Mouse (Mus musculus) embryonic facial prominence, embryonic 11.5 days (tissue): ENCODE data around the gene Akr1c12. TPM values are rescaled to one million over a fixed set of nuclear protein-coding genes. Genes with fewer than 3 reads are reported as not detected.
A peak's percentile ranks its signal among the peaks of the same experiment; 100 is the strongest.
"Not testable (repeated sequence)": the region's sequence is repeated elsewhere in the genome, so short reads cannot be mapped to it uniquely, and the experiment has no call there.

Source experiments
- ATAC-seq: fragments of 200-750 bp; cut with Nextera tagmentation; replicated peaks from 2 replicates; pipeline ENCODE4 v1.8.0; 2017; ENCODE audit warnings: low read depth; ENCODE audit not compliant: insufficient number of reproducible peaks, low FRiP score, low TSS enrichment
- DNase-seq: peaks from one replicate; pipeline ENCODE4 v3.0.0-alpha.2; 2015; ENCODE audit warnings: low spot score
- H3K27ac ChIP-seq: fragments of 300-500 bp; sonication (generic); replicated peaks from 2 replicates; pipeline ENCODE4 v1.5.1; 2014; ENCODE audit warnings: mild to moderate bottlenecking, low read depth, low read length, control low read depth
- H3K27me3 ChIP-seq: fragments of 300-500 bp; sonication (generic); 2 replicates; pipeline ENCODE4 v1.6.1; 2014; ENCODE audit warnings: mild to moderate bottlenecking, low read length, moderate library complexity, mixed read lengths; ENCODE audit not compliant: control insufficient read depth, insufficient read depth
- H3K36me3 ChIP-seq: fragments of 300-500 bp; sonication (generic); replicated peaks from 2 replicates; pipeline ENCODE4 v1.6.1; 2014; ENCODE audit warnings: low read depth, mild to moderate bottlenecking, low read length, moderate library complexity, mixed read lengths; ENCODE audit not compliant: control insufficient read depth, insufficient read depth
- H3K4me1 ChIP-seq: fragments of 300-500 bp; sonication (generic); 2 replicates; pipeline ENCODE4 v1.6.1; 2014; ENCODE audit warnings: low read length, mixed read lengths; ENCODE audit not compliant: control insufficient read depth, insufficient read depth
- H3K4me2 ChIP-seq: fragments of 300-500 bp; sonication (generic); 2 replicates; pipeline ENCODE4 v1.6.1; 2014; ENCODE audit warnings: low read depth, mild to moderate bottlenecking, control low read depth, low read length, moderate library complexity
- H3K4me3 ChIP-seq: fragments of 300-500 bp; sonication (generic); 2 replicates; pipeline ENCODE4 v1.5.1; 2014; ENCODE audit warnings: low read depth, low read length, control low read depth
- H3K9ac ChIP-seq: fragments of 300-500 bp; sonication (generic); replicated peaks from 2 replicates; pipeline ENCODE4 v1.6.1; 2014; ENCODE audit warnings: mild to moderate bottlenecking, control low read depth, low read length
- H3K9me3 ChIP-seq: fragments of 300-500 bp; sonication (generic); replicated peaks from 2 replicates; pipeline ENCODE4 v1.6.1; 2016; ENCODE audit warnings: mild to moderate bottlenecking, low read length, inconsistent platforms, mixed read lengths; ENCODE audit not compliant: control insufficient read depth
- WGBS: fragments of 180-500 bp; shearing (Covaris S2); extraction: QIAGEN DNeasy Blood & Tissue Kit; methylation state at CpG from one replicate; pipeline ENCODE4 v1.1.7; 2014; 5-methylcytosine and 5-hydroxymethylcytosine counted together
- polyA plus RNA-seq: library from polyadenylated mRNA; unstranded; fragments of >200 nt; fragmentation: Nextera tagmentation; extraction: Ambion mirVana; gene quantifications from 2 replicates; pipeline ENCODE4 v1.2.1, GENCODE M21; 2014

Akr1c12 gene
- polyA plus RNA-seq, 1 experiment from 2014 or later, result not detected

DNA sequence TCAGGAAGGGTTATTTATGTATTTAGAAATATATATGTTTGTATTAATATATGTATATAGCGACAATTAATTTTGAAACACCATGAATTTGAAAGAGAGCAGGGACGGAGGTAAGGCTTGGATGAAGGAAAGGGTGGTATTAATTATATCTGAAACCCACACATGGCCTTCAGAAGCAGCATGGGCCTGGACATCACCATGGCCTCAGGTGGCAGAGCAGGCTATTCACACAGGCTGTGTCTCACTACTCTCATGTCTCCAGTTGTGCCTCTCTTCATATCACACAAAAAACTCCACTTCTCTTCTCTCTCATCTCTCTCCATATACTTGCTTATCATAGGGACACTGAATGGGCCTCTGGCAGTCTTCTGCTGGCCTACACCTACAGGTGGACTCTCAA, 13.8 kb downstream of the Akr1c12 start:
- not testable (repeated sequence) for DNase-seq, H3K27ac ChIP-seq, H3K9ac ChIP-seq, ATAC-seq, H3K4me2 ChIP-seq, H3K4me3 ChIP-seq, H3K27me3 ChIP-seq, H3K36me3 ChIP-seq, H3K4me1 ChIP-seq, H3K9me3 ChIP-seq
- 88% methylated on average over 2 of the region's 2 CpGs for WGBS

DNA sequence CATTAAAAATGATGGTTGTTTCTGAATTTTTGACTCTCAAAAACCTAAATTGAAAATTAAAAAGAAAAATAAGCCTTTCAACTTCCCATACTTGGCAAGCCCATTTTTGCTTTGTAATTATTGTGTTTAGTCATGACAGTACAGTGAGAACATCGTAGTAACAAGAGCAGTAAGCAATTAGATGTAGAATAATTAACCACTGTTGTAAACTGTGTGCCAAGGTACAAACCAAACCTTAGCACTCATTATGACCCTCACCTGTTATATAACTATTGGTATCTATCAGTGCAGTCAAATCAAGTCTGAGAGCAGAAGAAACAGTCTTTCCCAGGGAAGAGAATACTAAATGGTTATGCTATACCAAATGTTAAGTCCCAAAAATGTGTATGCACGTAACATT, 14.2 kb downstream of the Akr1c12 start:
- Histone ChIP-seq H3K27me3 (no peaks in the 10 kb centered on the region), H3K9me3 (no peaks in the 10 kb centered on the region), H3K4me3 (no peak overlapping the region), H3K27ac (no peak overlapping the region), H3K9ac (no peak overlapping the region), H3K36me3 (no peaks in the 10 kb centered on the region), H3K4me2 (no peak overlapping the region), H3K4me1 (no peaks in the 10 kb centered on the region)
- ATAC-seq (no peak), DNase-seq (no peak)
- 90% methylated on average over 2 of the region's 2 CpGs for WGBS

DNA sequence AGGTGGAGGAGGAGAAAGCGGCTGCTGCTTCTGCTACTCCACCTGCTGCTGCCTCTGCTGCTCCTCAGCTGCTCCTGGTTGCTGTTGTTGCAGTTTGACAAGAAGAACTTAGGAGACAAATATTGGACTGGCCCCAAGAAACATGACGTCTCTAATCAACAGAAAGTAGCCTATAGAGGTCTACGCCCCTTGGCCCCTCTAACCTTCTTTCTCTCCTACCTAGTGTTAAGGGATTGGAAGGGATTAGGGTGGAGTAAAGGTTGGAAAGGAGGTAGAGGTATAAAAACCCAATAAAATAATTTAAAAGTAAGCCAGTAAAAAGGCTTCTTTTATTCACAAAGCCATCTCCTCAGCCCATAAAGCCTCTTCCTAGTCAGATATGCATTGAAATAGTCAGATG, 14.6 kb downstream of the Akr1c12 start:
- no peaks in the 10 kb centered on the region for H3K27me3 ChIP-seq
- H3K4me2 ChIP-seq, result no peak overlapping the region
- no peaks in the 10 kb centered on the region for H3K36me3 ChIP-seq
- DNase-seq, result no peak
- H3K4me3 ChIP-seq, result no peak overlapping the region
- no peaks in the 10 kb centered on the region for H3K9me3 ChIP-seq
- WGBS, result 80% methylated on average over 3 of the region's 3 CpGs
- no peak overlapping the region for H3K27ac ChIP-seq
- H3K9ac ChIP-seq, result no peak overlapping the region
- no peaks in the 10 kb centered on the region for H3K4me1 ChIP-seq
- ATAC-seq, result no peak

DNA sequence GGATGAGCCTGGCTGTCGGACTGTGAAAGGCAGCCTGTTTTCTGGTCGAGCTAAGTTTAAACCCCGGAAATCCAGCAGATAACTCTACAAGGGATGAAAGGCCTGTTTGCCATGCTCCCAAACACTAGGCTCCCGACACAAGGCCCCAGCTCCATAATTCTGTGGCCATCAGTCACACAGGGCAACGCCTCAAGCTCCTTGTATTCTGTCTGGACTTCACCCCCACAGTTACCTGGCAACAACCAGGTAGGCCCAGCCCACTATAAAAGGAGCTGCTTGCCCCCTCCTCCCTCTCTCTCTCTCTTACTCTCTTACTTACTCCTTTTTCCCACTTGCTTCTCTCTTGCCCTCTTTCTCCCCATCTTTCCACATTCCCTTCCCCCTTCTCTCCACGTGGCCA, 21.9 kb downstream of the Akr1c12 start:
- ATAC-seq, result no peak
- H3K4me1 ChIP-seq, result no peaks in the 10 kb centered on the region

DNA sequence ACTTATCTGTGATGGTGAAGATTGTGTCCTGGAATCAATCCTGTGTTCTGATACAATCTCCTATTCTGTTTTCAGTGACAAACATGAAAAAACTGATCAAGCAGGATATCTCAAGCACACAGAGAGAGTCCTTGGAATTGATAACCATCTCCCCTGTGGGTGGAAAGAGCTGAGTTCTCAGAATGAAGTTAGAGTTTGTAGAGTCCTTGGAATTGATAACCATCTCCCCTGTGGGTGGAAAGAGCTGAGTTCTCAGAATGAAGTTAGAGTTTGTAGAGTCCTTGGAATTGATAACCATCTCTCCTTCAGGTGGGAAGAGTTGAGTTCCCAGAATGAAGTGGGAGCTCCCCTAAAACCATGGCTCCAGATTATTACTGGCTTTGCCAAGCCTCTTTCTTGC, 22.3 kb downstream of the Akr1c12 start:
- H3K27ac ChIP-seq, H3K9me3 ChIP-seq, H3K4me1 ChIP-seq, H3K9ac ChIP-seq, H3K36me3 ChIP-seq, H3K27me3 ChIP-seq, DNase-seq, H3K4me3 ChIP-seq, H3K4me2 ChIP-seq, ATAC-seq: not testable (repeated sequence)

More for the DNA sequence above, 21.9 kb downstream of the Akr1c12 start:
- DNase-seq, result no peak
- 84% methylated on average over 6 of the region's 6 CpGs for WGBS
- Histone ChIP-seq H3K27me3 (no peaks in the 10 kb centered on the region), H3K9ac (no peak overlapping the region), H3K27ac (no peak overlapping the region), H3K9me3 (no peaks in the 10 kb centered on the region), H3K36me3 (no peaks in the 10 kb centered on the region), H3K4me2 (no peak overlapping the region), H3K4me3 (no peak overlapping the region)

DNA sequence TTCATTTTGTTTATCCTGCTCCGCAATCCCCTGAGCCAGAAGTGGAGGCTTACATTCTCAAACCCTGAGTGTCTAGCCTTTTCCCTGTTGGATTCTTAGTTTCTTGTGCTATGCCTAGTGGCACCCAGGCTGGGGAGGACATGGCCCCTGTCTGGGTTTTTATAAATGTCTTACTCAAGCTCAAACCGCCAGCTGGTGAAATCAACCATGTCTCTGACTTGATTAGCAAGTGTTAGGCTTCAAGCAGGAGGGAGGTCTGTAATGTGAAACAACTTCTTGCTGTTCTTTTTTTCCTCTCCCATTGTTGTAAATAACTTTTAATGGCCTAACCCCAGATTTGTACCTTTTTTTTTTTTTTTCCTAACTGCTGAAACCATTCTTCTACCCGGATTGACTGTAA, 29.9 kb downstream of the Akr1c12 start:
- H3K9ac ChIP-seq, result no peak overlapping the region

DNA sequence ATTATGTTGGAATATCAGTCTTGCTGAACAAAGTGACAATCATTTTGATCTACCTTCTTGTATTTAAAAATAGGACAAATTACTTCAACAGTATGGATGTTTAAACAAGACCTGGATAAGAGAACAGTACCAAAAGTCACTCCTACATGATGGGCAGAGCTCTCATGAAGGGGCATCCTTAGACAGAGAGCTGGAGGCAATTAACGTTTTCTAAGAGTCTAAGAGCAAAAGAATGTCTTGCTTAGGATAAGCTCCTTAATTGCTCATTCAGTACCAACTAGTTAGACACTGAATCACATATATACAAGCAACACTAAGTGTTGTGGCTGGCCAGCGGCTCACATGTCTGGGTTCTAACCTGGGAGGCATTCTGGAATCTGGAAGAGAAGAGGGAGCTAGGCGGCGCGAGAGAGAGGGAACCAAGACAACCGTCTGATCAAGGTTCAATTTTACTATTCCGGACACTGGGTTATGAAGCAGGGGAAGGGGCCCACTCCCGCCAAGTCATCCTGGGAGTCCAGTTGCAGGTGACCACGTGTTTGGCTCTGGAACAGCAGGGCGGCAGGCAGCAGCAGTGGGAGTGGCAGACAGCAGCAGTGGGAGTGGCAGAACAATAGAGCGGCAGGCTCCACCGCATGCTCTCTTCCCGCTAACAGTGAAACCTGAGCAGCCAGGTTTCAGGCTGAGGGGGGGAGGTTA, 34.2 kb downstream of the Akr1c12 start:
- ATAC-seq (peak; percentile 96), DNase-seq (peak; percentile 80)
- Histone ChIP-seq H3K4me2 (peak overlapping the region; percentile 38), H3K36me3 (no peaks in the 10 kb centered on the region), H3K9me3 (no peaks in the 10 kb centered on the region), H3K27ac (no peak overlapping the region), H3K4me3 (peak overlapping the region; percentile 2; the same call in 1 of the 2 replicates), H3K27me3 (no peaks in the 10 kb centered on the region), H3K4me1 (no peaks in the 10 kb centered on the region), H3K9ac (peak overlapping the region; percentile 32; the same call in 1 of the 2 replicates)
- under 1% methylated on average over 13 of the region's 13 CpGs for WGBS

More for the DNA sequence above, 29.9 kb downstream of the Akr1c12 start:
- H3K9me3 ChIP-seq, result no peaks in the 10 kb centered on the region
- WGBS, result 64% methylated on average over 3 of the region's 3 CpGs
- no peak overlapping the region for H3K4me3 ChIP-seq
- H3K4me1 ChIP-seq, result no peaks in the 10 kb centered on the region
- no peak for DNase-seq
- H3K27ac ChIP-seq, result no peak overlapping the region
- no peaks in the 10 kb centered on the region for H3K27me3 ChIP-seq
- no peaks in the 10 kb centered on the region for H3K36me3 ChIP-seq
- ATAC-seq, result no peak
- no peak overlapping the region for H3K4me2 ChIP-seq

DNA sequence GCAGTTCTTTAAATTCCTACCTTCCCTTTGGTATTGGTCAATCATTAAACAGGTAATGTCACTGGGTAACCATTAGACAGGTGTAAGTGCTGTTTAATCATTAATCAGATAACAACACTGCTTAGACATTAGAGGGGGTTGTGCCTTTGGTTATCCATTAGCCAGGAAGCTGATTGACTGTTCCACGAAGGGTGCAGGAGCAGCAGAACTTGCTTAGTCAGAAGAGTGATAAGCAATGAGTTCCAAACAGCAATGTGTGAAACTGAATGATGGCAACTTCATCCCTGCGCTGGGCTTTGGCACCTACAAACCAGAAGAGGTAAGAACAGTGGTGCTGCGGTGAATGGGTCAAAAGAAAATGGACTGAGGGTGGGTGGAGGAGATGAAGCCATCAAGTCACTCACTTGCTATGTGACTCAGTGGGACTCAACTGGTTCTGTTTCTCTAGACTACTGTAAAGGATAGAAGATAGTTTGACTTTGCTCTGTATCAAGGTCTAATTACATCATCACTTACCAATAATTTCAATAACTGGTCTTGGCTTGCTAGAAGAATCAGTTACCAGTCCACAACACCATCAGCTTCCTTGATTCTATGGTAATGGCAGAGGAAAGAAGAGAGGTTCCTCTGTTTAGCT, 45.6 kb downstream of the Akr1c12 start:
- H3K9ac ChIP-seq, result no peak overlapping the region
- no peak overlapping the region for H3K4me3 ChIP-seq
- ATAC-seq, result no peak
- no peaks in the 10 kb centered on the region for H3K36me3 ChIP-seq
- H3K9me3 ChIP-seq, result no peaks in the 10 kb centered on the region
- WGBS, result 81% methylated on average over 3 of the region's 3 CpGs
- H3K27ac ChIP-seq, result no peak overlapping the region
- H3K4me1 ChIP-seq, result no peaks in the 10 kb centered on the region
- no peak for DNase-seq
- no peak overlapping the region for H3K4me2 ChIP-seq
- H3K27me3 ChIP-seq, result no peaks in the 10 kb centered on the region
